Mouse (Mus musculus): ENCODE measurements around the gene Dnah7c.
A peak's percentile ranks its signal among the peaks of the same experiment; 100 is the strongest.

Gene Dnah7c

DNA sequence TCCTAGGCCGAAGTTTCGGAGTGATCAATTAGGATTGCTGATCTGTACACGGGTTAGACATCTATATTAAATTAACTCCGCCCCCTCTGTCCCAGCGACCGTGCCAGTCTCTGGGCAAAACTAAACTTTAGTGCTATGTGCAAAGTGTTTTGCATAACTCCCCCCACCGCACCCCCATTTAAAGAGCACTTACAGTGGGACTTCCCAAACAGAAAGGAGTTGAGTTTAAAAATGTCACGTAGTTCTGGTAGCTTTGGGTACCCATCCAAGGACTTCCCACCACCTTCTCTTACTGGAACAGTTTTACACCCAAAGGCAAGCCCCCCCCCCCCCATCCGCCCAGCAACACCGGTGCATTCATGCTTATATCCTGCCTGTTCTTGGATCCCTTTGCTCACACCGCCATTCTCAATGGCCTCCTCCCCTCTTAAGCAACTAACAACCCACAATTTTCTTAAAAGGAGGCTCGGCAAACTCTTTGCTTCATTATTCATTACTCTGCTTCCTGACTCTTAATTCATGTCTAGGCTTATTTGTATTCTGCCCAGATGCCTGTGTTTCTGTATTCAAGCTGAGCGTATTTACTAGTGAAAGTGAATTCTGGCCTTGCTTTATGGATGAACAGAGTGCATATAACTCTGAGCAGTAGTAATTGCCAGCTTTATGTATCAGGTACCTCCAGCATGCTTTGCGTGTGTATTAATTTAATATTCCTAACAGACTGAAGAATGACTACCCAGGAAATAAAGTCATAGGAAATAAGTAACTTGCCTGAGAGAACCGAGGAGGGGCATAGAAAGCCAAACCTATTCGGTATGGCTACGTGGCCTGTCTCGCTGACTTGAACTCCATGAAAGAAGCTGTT, 428.9 kb downstream of the Dnah7c start:
- DNase-seq = peak in 1 of 2 experiments; percentile 7

- DNase-seq = no peak
Measured at GRCm38 (mm10) chr1:46856498-46856897, 431.1 kb downstream of the Dnah7c start.
